Mouse (Mus musculus) olfactory bulb, adult 2 months (tissue): Measurements from ENCODE around the gene Ano6.

Experiments
- CTCF ChIP-seq: fragments of 200-500 bp; IDR thresholded peaks from 2 replicates; pipeline ENCODE4 v1.5.1; 2012; ENCODE audit warnings: low read depth, mild to moderate bottlenecking, low read length, moderate library complexity; ENCODE audit not compliant: insufficient read depth
- POLR2A ChIP-seq: fragments of 200-500 bp; IDR thresholded peaks from 2 replicates; pipeline ENCODE4 v1.6.1; 2012; ENCODE audit warnings: mild to moderate bottlenecking, low read depth, low read length, moderate library complexity; ENCODE audit not compliant: insufficient read depth

DNA sequence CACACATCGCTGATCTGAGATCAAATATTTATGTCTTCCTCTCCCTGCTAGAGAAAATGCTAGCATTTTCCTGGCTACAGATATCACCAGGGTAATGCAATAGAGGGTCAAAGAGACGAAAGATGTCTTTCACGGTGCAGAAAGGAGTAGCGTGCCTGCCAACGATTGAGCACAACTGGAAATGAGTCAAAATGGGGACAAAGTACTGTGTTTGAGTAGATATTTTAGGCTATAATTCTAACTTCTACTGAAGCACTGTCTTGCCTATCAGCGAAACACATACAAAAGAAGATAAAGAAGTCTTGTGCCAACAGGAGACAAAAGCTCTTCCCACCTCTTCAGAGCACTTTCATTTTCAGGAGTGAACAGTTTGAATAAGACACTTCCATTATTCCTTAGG lies 16.4 kb upstream of the Ano6 start:
- no peak for TF ChIP-seq CTCF
- no peak for TF ChIP-seq POLR2A
